Mouse (Mus musculus) hindbrain, postnatal 0 days (tissue): ENCODE data around the gene N4bp2l1. TPM values are rescaled to one million over a fixed set of nuclear protein-coding genes. Genes with fewer than 3 reads are reported as not detected.

Source experiments
- ATAC-seq: fragments of 200-750 bp; cut with Nextera tagmentation; 2 replicates; pipeline ENCODE4 v1.8.0; 2017; ENCODE audit warnings: mild to moderate bottlenecking, moderate TSS enrichment, moderate library complexity
- DNase-seq: peaks from one replicate; pipeline ENCODE4 v3.0.0-alpha.2; 2015; ENCODE audit warnings: low spot score
- H3K27ac ChIP-seq: fragments of 300-500 bp; sonication (generic); 2 replicates; pipeline ENCODE4 v1.5.1; 2014; ENCODE audit warnings: mild to moderate bottlenecking
- H3K27me3 ChIP-seq: fragments of 300-500 bp; sonication (generic); 2 replicates; pipeline ENCODE4 v1.6.1; 2014; ENCODE audit warnings: low read length, mixed read lengths; ENCODE audit not compliant: insufficient read depth
- H3K36me3 ChIP-seq: fragments of 300-500 bp; sonication (generic); 2 replicates; pipeline ENCODE4 v1.6.1; 2014; ENCODE audit warnings: low read length, mixed read lengths; ENCODE audit not compliant: insufficient read depth
- H3K4me1 ChIP-seq: fragments of 300-500 bp; sonication (generic); 2 replicates; pipeline ENCODE4 v1.6.1; 2014; ENCODE audit warnings: antibody characterized with exemption, low read length, mixed read lengths; ENCODE audit not compliant: insufficient read depth
- H3K4me2 ChIP-seq: fragments of 300-500 bp; sonication (generic); 2 replicates; pipeline ENCODE4 v1.6.1; 2014; ENCODE audit warnings: low read depth, mild to moderate bottlenecking, low read length, moderate library complexity, mixed read lengths
- H3K4me3 ChIP-seq: fragments of 300-500 bp; sonication (generic); 2 replicates; pipeline ENCODE4 v1.5.1; 2014; ENCODE audit warnings: low read length
- H3K9ac ChIP-seq: fragments of 300-500 bp; sonication (generic); replicated peaks from 2 replicates; pipeline ENCODE4 v1.6.1; 2014; ENCODE audit warnings: mild to moderate bottlenecking, low read length, moderate library complexity, mixed read lengths
- H3K9me3 ChIP-seq: fragments of 300-500 bp; sonication (generic); 2 replicates; pipeline ENCODE4 v1.6.1; 2016; ENCODE audit warnings: low read length, mixed read lengths
- CTCF ChIP-seq: IDR thresholded peaks from 2 replicates; pipeline ENCODE4 v1.5.1; 2016; ENCODE audit warnings: antibody characterized with exemption, control low read depth, low read depth
- WGBS: fragments of 180-500 bp; shearing (Covaris S2); extraction: QIAGEN DNeasy Blood & Tissue Kit; methylation state at CpG from one replicate; pipeline ENCODE4 v1.1.7; 2014; 5-methylcytosine and 5-hydroxymethylcytosine counted together
- polyA plus RNA-seq: library from polyadenylated mRNA; unstranded; fragments of >200 nt; fragmentation: Nextera tagmentation; extraction: Ambion mirVana; gene quantifications from 2 replicates; pipeline ENCODE4 v1.2.1, GENCODE M21; 2015
- total RNA-seq: library from RNA; depleted of rRNA; stranded (reverse); fragments of >200 nt; gene quantifications from 2 replicates; pipeline ENCODE4 v1.2.3, GENCODE M21; 2014

The N4bp2l1 gene
- total and polyA plus RNA-seq, 2 experiments from 2014 or later, result 21.6 to 34.5 TPM

GRCm38 (mm10) chr5:150622792-150623191, 25.8 kb upstream of the N4bp2l1 start:
- Histone ChIP-seq H3K4me2 (no peak overlapping the region), H3K9ac (no peak overlapping the region), H3K27me3 (no peaks in the 10 kb centered on the region), H3K4me1 (no peaks in the 10 kb centered on the region), H3K36me3 (peaks cover 1% of the 10 kb centered on the region; the same call in 1 of the 2 replicates), H3K4me3 (no peak overlapping the region), H3K27ac (no peak overlapping the region), H3K9me3 (no peaks in the 10 kb centered on the region)
- WGBS, result 33% methylated on average over 1 of the region's 1 CpGs
- TF ChIP-seq CTCF, result no peak
- DNase-seq (no peak), ATAC-seq (no peak)

GRCm38 (mm10) chr5:150621592-150621991, 24.6 kb upstream of the N4bp2l1 start:
- no peak for TF ChIP-seq CTCF
- peaks cover 4% of the 10 kb centered on the region; the same call in 1 of the 2 replicates for H3K36me3 ChIP-seq
- no peak overlapping the region for H3K27ac ChIP-seq
- H3K4me2 ChIP-seq, result no peak overlapping the region
- ATAC-seq, result no peak
- H3K9me3 ChIP-seq, result no peaks in the 10 kb centered on the region
- H3K4me1 ChIP-seq, result no peaks in the 10 kb centered on the region
- H3K4me3 ChIP-seq, result no peak overlapping the region
- 93% methylated on average over 3 of the region's 3 CpGs for WGBS
- no peak overlapping the region for H3K9ac ChIP-seq
- no peak for DNase-seq
- no peaks in the 10 kb centered on the region for H3K27me3 ChIP-seq

GRCm38 (mm10) chr5:150620588-150621135, 23.7 kb upstream of the N4bp2l1 start:
- Histone ChIP-seq H3K4me2 (no peak overlapping the region), H3K4me3 (no peak overlapping the region), H3K36me3 (peaks cover 4% of the 10 kb centered on the region; the same call in 1 of the 2 replicates), H3K9ac (no peak overlapping the region), H3K4me1 (no peaks in the 10 kb centered on the region), H3K9me3 (no peaks in the 10 kb centered on the region), H3K27me3 (no peaks in the 10 kb centered on the region), H3K27ac (no peak overlapping the region)
- no peak for TF ChIP-seq CTCF
- no peak for ATAC-seq
- WGBS, result 88% methylated on average over 7 of the region's 7 CpGs
- DNase-seq, result no peak

- H3K36me3 ChIP-seq, result peaks cover 4% of the 10 kb centered on the region; the same call in 1 of the 2 replicates
- H3K4me1 ChIP-seq, result no peaks in the 10 kb centered on the region
- WGBS, result 91% methylated on average over 10 of the region's 10 CpGs
- H3K9me3 ChIP-seq, result no peaks in the 10 kb centered on the region
- no peak overlapping the region for H3K4me2 ChIP-seq
- no peak for ATAC-seq
- DNase-seq, result no peak
- TF ChIP-seq CTCF, result no peak
- H3K27ac ChIP-seq, result no peak overlapping the region
- no peak overlapping the region for H3K4me3 ChIP-seq
- no peak overlapping the region for H3K9ac ChIP-seq
- H3K27me3 ChIP-seq, result no peaks in the 10 kb centered on the region
These were observed 21.8 kb upstream of the N4bp2l1 start for GRCm38 (mm10) chr5:150618599-150619355.

GRCm38 (mm10) chr5:150616731-150617130, 19.7 kb upstream of the N4bp2l1 start:
- no peaks in the 10 kb centered on the region for H3K27me3 ChIP-seq
- no peak overlapping the region for H3K9ac ChIP-seq
- WGBS, result 86% methylated on average over 3 of the region's 3 CpGs
- no peak overlapping the region for H3K4me3 ChIP-seq
- ATAC-seq (no peak), DNase-seq (no peak)
- no peak overlapping the region for H3K4me2 ChIP-seq
- no peak for TF ChIP-seq CTCF
- H3K4me1 ChIP-seq, result no peaks in the 10 kb centered on the region
- no peaks in the 10 kb centered on the region for H3K9me3 ChIP-seq
- H3K27ac ChIP-seq, result no peak overlapping the region
- H3K36me3 ChIP-seq, result peaks cover 4% of the 10 kb centered on the region; the same call in 1 of the 2 replicates

- Histone ChIP-seq H3K27me3 (no peaks in the 10 kb centered on the region), H3K9ac (no peak overlapping the region), H3K4me2 (no peak overlapping the region), H3K27ac (no peak overlapping the region), H3K4me1 (no peaks in the 10 kb centered on the region), H3K4me3 (no peak overlapping the region), H3K9me3 (no peaks in the 10 kb centered on the region), H3K36me3 (peaks cover 4% of the 10 kb centered on the region; the same call in 1 of the 2 replicates)
- ATAC-seq (no peak), DNase-seq (no peak)
- no peak for TF ChIP-seq CTCF
- 91% methylated on average over 2 of the region's 2 CpGs for WGBS
These were observed 19.2 kb upstream of the N4bp2l1 start for GRCm38 (mm10) chr5:150616216-150616615.

- TF ChIP-seq CTCF, result no peak
- Histone ChIP-seq H3K9ac (no peak overlapping the region), H3K4me1 (no peaks in the 10 kb centered on the region), H3K27me3 (no peaks in the 10 kb centered on the region), H3K4me3 (no peak overlapping the region), H3K9me3 (no peaks in the 10 kb centered on the region), H3K36me3 (peaks cover 4% of the 10 kb centered on the region; the same call in 1 of the 2 replicates), H3K4me2 (no peak overlapping the region), H3K27ac (no peak overlapping the region)
- ATAC-seq (no peak), DNase-seq (no peak)
- WGBS, result 91% methylated on average over 2 of the region's 2 CpGs
These were observed 17.1 kb upstream of the N4bp2l1 start for GRCm38 (mm10) chr5:150614054-150614453.
